Mouse (Mus musculus) megakaryocyte, embryonic 14.5 days (primary cell): ENCODE measurements around the gene Rps15.

Source experiments
- FLI1 ChIP-seq: IDR thresholded peaks from 2 replicates; pipeline ENCODE4 v1.6.1; 2012; ENCODE audit warnings: low read length, inconsistent platforms, mixed read lengths
- GATA1 ChIP-seq: IDR thresholded peaks from 3 replicates; pipeline ENCODE4 v1.6.1; 2012; ENCODE audit warnings: mixed read lengths, low read length, inconsistent platforms, borderline replicate concordance

DNA sequence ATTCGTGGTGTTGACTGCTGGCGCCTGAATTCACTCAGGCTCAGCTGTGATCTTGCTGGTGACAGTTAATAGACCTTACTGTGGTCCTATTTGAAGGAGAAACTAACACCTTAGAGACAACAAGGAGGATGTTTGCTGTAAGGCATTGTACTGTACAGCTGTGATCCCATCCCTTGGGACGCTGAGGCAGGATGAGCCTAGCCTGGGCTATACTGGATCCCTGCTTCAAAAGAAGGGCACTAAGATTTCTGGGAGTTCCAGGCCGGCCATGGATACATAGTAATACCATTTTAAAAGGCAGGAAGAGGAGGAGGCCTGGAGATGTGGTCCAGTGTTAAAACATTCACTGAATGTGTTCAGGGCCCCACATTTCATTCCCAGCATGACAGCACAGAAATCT, 41.7 kb upstream of the Rps15 start:
- TF ChIP-seq FLI1 = no peak
- TF ChIP-seq GATA1 = no peak
